Mouse (Mus musculus) G1E (cell line): ENCODE data around the gene Egln1.

Source experiments
- CTCF ChIP-seq: IDR thresholded peaks from 2 replicates; pipeline ENCODE4 v1.5.1; 2012; ENCODE audit warnings: low read depth, low read length, inconsistent platforms, mixed read lengths
- GATA1 ChIP-seq: IDR thresholded peaks from 2 replicates; pipeline ENCODE4 v1.6.1; 2012; ENCODE audit warnings: borderline replicate concordance, low read length, inconsistent platforms, mixed read lengths
- GATA2 ChIP-seq: IDR thresholded peaks from 2 replicates; pipeline ENCODE4 v1.6.1; 2012; ENCODE audit warnings: low read depth, low read length, inconsistent platforms, borderline replicate concordance
- POLR2AphosphoS5 ChIP-seq: IDR thresholded peaks from 2 replicates; pipeline ENCODE4 v1.6.1; 2012; ENCODE audit warnings: low read depth, low read length, inconsistent platforms; ENCODE audit not compliant: insufficient replicate concordance
- TAL1 ChIP-seq: conservative IDR thresholded peaks from 2 replicates; pipeline ENCODE4 v1.6.1; 2012; ENCODE audit warnings: low read depth, low read length, inconsistent platforms, mixed read lengths

- TF ChIP-seq TAL1 (no peak), CTCF (no peak), POLR2AphosphoS5 (no peak), GATA2 (no peak), GATA1 (no peak)
Observed at GRCm38 (mm10) chr8:124869708-124870107, 79.4 kb downstream of the Egln1 start.
